Mouse (Mus musculus): ENCODE results near the gene Alg14.

Alg14 gene

GRCm38 (mm10) chr3:121336234-121336890 is 44.8 kb downstream of the Alg14 start:
- no peak for DNase-seq (ENCODE audit: low read depth, low spot score)

- DNase-seq (ENCODE audit: low read depth, low spot score): no peak
These were observed 47.1 kb downstream of the Alg14 start for GRCm38 (mm10) chr3:121338687-121339086.

- no peak for DNase-seq (ENCODE audit: low read depth, low spot score)
These were observed 48.8 kb downstream of the Alg14 start for GRCm38 (mm10) chr3:121340321-121340761.

- DNase-seq (ENCODE audit: low read depth, low spot score): peak; percentile 76
These were observed 51.7 kb downstream of the Alg14 start for GRCm38 (mm10) chr3:121343224-121343623.

- DNase-seq (ENCODE audit: low read depth, low spot score): no peak
These were observed 52.7 kb downstream of the Alg14 start for GRCm38 (mm10) chr3:121344056-121344945.

- DNase-seq (ENCODE audit: low read depth, low spot score): peak; percentile 53
These were observed 53.5 kb downstream of the Alg14 start for GRCm38 (mm10) chr3:121344951-121345642.

- no peak for DNase-seq (ENCODE audit: low read depth, low spot score)
These were observed 54.0 kb downstream of the Alg14 start for GRCm38 (mm10) chr3:121345643-121346000.

- no peak for DNase-seq (ENCODE audit: low read depth, low spot score)
These were observed 55.1 kb downstream of the Alg14 start for GRCm38 (mm10) chr3:121346507-121347267.

GRCm38 (mm10) chr3:121348792-121349191 is 57.2 kb downstream of the Alg14 start:
- no peak for DNase-seq (ENCODE audit: low read depth, low spot score)

GRCm38 (mm10) chr3:121349334-121350169 is 58.0 kb downstream of the Alg14 start:
- no peak for DNase-seq (ENCODE audit: low read depth, low spot score)

GRCm38 (mm10) chr3:121351257-121351656 is 59.7 kb downstream of the Alg14 start:
- no peak for DNase-seq (ENCODE audit: low read depth, low spot score)

GRCm38 (mm10) chr3:121354281-121354680 is 62.7 kb downstream of the Alg14 start:
- DNase-seq (ENCODE audit: low read depth, low spot score): no peak

GRCm38 (mm10) chr3:121354861-121355470 is 63.4 kb downstream of the Alg14 start:
- no peak for DNase-seq (ENCODE audit: low read depth, low spot score)

GRCm38 (mm10) chr3:121355569-121355968 is 64.0 kb downstream of the Alg14 start:
- no peak for DNase-seq (ENCODE audit: low read depth, low spot score)

- no peak for DNase-seq (ENCODE audit: low read depth, low spot score)
These were observed 64.5 kb downstream of the Alg14 start for GRCm38 (mm10) chr3:121356111-121356510.

- DNase-seq (ENCODE audit: low read depth, low spot score): no peak
These were observed 65.5 kb downstream of the Alg14 start for GRCm38 (mm10) chr3:121357030-121357429.

GRCm38 (mm10) chr3:121358285-121358684 is 66.7 kb downstream of the Alg14 start:
- no peak for DNase-seq (ENCODE audit: low read depth, low spot score)

GRCm38 (mm10) chr3:121358850-121359249 is 67.3 kb downstream of the Alg14 start:
- DNase-seq (ENCODE audit: low read depth, low spot score): no peak

GRCm38 (mm10) chr3:121359272-121359671 is 67.7 kb downstream of the Alg14 start:
- no peak for DNase-seq (ENCODE audit: low read depth, low spot score)

- DNase-seq (ENCODE audit: low read depth, low spot score): no peak
These were observed 70.4 kb downstream of the Alg14 start for GRCm38 (mm10) chr3:121362002-121362401.

All from CD4-positive helper T cell, adult 2 months (primary cell).